Mouse (Mus musculus) C2C12 (cell line): Measurements from ENCODE around the gene Nrgn.

ENCODE experiments used
- CEBPB ChIP-seq: IDR thresholded peaks from one replicate; pipeline ENCODE4 v1.6.1; 2011; ENCODE audit warnings: low read depth, mild to moderate bottlenecking, control low read depth, moderate library complexity
- CTCF ChIP-seq: IDR thresholded peaks from one replicate; pipeline ENCODE4 v1.5.1; 2011; ENCODE audit not compliant: control insufficient read depth, insufficient read depth, insufficient read length
- FOSL1 ChIP-seq: IDR thresholded peaks from one replicate; pipeline ENCODE4 v1.8.0; 2011; ENCODE audit warnings: mild to moderate bottlenecking, low read length; ENCODE audit not compliant: poor library complexity, insufficient read depth, severe bottlenecking
- MAX ChIP-seq: IDR thresholded peaks from one replicate; pipeline ENCODE4 v1.6.1; 2011; ENCODE audit warnings: mild to moderate bottlenecking, control low read depth
- MYOD1 ChIP-seq: IDR thresholded peaks from one replicate; pipeline ENCODE4 v1.6.1; 2011; ENCODE audit warnings: low read depth; ENCODE audit not compliant: control insufficient read depth, insufficient read length
- MYOG ChIP-seq: IDR thresholded peaks from one replicate; pipeline ENCODE4 v1.6.1; 2011; ENCODE audit not compliant: control insufficient read depth, insufficient read length; ENCODE audit errors: extremely low read depth
- USF1 ChIP-seq: IDR thresholded peaks from one replicate; pipeline ENCODE4 v1.6.1; 2011; ENCODE audit warnings: low read depth, mild to moderate bottlenecking, control low read depth, moderate library complexity

GRCm38 (mm10) chr9:37598637-37599036 is 45.9 kb upstream of the Nrgn start:
- TF ChIP-seq MAX: no peak
- TF ChIP-seq CTCF: no peak
- no peak for TF ChIP-seq USF1
- no peak for TF ChIP-seq MYOD1
- TF ChIP-seq CEBPB: no peak
- no peak for TF ChIP-seq MYOG
- no peak for TF ChIP-seq FOSL1
